Mouse (Mus musculus) ES-Bruce4 (cell line): ENCODE measurements around the gene Fkbp5.

Experiments
- CTCF ChIP-seq: IDR thresholded peaks from one replicate; pipeline ENCODE4 v1.8.1; 2011; ENCODE audit warnings: low read depth, low read length
- EP300 ChIP-seq: IDR thresholded peaks from 2 replicates; pipeline ENCODE4 v1.6.1; 2011; ENCODE audit warnings: low read depth, low read length; ENCODE audit not compliant: insufficient read depth
- POLR2A ChIP-seq: IDR thresholded peaks from one replicate; pipeline ENCODE4 v1.8.1; 2011; ENCODE audit warnings: low read length; ENCODE audit not compliant: insufficient read depth

DNA sequence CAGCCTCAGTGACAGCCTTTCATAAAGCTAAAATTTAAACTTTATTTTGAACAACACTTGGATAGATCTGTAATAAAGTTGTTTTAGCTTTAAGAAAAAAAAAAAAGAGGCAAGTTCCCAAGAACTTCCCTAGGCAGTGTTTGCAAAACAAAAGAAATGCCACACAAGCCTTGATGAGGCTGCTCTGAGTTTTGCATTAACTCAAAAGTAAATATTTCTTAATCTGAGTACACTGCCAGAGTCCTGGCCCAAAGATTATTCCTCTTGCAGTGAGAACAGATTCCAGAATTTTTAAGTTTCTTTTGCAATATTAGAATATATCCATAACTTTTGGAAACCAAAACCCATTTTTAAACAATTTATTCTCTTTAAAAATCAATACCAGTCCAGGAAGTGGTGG lies 47.9 kb upstream of the Fkbp5 start:
- TF ChIP-seq EP300 (no peak), CTCF (no peak), POLR2A (no peak)
